Mouse (Mus musculus): ENCODE results near the gene Fam69b.

Fam69b gene

DNA sequence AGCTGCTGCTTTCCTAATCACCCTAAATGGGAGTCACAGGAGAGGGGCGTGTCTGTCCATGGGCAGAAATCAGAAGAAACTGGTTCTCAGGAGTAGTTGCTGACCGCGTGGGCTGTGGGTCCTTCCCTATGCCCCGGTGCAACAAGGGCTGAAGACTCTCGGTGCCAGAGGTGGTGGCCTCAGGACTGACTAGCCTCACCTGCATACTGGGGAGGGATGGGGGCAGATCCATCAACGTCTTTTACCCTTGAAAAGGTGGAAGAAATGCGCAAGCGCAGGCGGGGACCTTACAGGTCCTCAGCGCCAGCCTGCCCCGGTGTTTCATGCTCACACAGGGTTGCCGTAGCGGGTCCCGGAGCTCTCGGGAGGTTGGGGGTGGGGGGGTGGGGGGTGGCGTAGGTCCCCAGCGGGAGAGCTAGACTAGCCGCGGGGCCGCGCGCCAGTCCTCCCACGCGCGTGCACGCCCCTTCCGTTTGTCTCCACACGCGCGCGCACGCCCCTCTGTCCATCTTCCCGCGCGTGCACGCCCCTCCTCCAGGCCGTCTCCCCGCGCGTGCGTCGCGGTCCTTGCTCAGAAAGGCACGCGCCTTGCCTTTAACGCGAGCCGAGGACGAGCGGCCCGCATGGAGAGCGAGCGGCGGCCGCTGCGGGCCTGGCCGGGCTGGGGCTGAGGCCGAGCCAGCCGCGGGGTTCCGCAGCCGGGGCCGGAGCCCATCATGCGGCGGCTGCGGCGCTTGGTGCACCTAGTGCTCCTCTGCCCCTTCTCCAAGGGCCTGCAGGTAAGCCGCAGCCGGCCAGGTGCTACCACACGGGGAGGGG lies at the start of gene Fam69b:
Gene Fam69b, plus strand, starts transcription at position 537 of the 819 bp plus-strand sequence.
- peak; percentile 89 to 91 for DNase-seq

DNA sequence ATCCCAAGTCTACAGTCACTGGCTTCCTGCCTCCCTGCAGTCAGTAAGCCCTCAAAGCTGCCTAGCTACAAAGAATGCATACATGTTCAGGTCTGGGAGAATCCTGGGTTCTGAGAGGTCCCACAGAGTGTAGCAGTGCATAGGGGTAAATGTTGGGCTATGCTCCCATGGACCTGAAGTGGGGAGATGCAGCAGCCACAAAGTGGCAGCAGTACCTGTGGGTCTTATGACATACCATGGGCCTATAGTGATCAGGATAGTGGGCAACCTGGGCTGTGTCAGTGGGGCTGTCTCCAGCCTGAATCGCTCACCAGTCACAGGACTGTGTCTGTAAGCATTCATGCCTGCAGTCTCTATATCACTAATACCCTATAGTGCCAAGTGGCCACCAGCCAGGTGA lies 48.5 kb upstream of the Fam69b start, which contains the start of gene Egfl7:
Gene Egfl7, plus strand, starts transcription at position 301 of the 400 bp plus-strand sequence.
- DNase-seq, result no peak

DNA sequence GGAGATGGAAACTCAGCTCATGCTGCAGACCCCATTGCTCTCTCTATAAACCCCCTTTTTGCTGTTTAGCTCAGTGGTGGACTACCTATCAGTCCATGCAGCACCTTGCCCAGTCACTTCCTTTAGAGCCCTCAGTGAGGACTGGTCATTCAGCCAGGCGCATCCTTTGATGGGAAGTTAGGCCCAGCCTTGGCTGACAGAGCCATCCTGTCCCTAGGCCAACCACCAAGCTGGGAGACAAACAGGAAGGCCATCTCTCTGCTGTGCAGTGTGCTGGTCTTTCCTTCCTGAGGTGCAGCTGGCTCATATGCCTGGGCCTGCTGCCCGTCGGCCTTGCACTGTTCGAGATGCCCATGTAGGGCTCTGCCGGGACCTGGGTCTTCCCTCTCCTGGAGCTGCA lies 47.5 kb upstream of the Fam69b start:
- DNase-seq, result no peak

DNA sequence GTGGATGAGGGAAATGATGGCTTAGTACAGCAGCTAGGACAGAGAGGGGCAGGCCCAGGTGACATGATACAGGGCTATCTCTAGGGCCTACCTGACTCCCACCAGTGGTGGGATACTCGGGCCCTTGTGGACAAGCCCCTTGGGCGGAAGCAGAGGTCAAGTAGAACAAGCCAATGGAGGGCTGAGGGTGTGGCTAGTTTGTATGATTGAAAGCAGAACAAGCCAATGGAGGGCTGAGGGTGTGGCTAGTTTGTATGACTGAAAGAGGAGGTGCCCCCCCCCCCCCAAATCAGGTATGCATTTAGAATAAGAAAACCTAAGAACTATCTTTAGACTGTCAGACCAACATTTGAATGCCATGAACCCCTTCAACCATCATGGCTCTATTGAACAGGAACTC lies 46.1 kb upstream of the Fam69b start:
- no peak for DNase-seq

DNA sequence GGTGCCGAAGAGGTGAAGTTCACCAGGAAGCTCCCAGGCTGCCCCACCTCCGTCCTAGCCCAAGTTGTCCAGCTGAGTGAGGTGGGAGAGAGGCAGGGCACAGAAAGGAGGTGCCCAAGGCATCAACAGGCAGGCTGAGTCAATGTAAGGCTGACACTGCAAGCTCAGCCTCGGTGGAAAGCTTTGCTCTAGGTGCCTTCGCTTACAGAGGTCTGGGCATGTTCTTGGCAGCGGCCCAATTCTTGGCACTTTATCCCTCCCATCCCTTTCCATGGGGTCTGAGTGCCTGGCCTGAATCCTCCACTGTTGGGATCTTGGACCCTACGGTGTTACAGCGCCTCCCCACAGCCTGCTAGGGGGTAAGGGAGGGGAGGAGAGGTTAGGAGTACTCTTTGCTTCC lies 45.5 kb upstream of the Fam69b start:
- DNase-seq, result peak in 1 of 2 experiments; percentile 45

DNA sequence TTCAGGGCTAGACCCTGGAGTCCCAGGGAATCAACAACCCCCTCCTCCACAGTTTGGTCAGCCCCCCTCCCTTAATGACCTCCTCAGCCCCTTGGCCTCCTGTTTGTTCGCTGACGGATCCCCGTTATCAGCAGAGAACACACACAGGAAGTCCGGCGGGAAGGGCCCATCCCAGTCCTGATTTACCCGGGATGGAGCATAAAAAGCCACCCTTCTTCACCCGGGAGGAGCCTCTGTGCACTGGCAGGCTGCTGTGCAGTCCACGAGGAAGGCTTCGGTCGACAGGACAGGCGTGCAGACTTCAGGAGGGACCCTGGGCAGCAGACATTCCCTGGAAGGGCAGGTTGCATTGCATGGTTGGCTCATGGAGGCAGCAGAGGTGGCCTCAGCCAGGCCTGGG lies 44.6 kb upstream of the Fam69b start:
- DNase-seq, result no peak

DNA sequence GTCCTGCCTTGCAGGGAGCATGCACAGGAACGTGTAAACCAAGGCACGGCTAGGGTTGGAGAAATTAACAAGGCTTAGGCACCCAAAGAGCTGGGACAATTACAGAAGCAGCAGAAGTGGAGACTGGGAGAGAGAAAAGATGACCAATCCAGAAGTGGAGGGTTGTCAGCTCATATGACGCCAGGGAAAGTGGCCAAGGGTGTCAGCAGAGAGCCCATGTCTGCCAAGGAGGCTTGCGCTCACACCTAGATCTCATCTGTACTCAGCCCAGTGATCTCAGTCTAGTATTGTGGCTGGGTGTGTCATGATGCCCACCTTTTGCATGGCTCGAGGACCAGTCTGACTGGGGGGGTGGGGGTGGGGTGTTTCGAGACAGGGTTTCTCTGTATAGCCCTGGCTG lies 42.5 kb upstream of the Fam69b start:
- peak; percentile 46 to 54 for DNase-seq

DNA sequence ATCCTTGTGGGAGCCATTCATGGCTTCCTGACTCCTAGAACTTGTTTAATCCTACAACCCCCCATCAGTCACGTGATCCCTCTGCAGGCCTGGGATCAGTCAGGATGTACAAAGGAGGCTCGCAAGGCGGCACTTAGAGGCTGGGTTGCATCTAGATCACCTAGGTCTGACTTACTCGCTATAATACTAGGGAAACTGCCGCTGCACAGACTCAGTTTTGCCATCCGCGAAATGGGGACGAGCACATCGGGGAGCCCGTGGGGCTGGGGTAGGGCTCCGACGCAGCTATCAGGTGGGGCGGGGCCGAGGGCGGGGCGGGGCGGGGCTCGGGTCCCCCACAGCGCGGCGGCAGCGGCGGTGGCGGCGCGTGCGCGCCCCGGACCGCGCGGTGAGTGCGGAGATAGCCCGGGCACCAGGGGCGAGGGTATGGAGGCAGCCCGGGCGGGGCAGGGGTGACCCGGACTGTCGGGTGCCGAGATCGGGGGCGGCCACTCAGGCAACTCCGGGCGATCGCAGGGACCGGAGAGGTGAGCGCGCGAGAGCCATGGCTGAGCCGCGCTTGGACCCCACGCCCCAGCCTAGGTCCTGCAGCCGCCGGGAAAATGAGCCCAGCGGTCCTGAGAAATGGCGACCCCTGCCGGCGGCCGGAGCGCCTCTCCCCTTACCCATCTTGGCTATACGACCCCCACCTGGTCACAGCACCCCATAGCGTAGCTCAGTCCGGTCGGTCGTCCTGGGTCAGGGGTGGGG lies 41.8 kb upstream of the Fam69b start, which contains the start of gene Gm20532:
Gene Gm20532, plus strand, starts transcription at position 346 of the 750 bp plus-strand sequence.
- DNase-seq, result peak; percentile 85 to 88

DNA sequence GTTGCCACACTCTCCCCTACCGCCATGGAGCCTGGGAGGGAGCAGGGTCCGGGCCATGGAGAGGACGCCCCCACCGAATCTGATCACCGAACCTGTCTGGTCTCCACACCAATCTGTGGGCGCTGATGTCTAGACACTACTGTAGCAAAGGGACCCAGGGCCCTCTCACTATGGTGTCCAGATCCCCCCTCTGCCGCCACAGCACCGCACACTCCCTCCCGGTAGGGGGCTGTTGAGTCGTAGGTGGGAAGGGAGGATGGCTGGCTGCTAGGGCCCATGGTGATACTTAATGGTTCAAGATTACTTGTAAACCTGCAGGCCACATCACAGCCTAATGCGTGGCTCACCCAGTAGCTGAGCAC lies 41.2 kb upstream of the Fam69b start:
- DNase-seq, result peak in 1 of 2 experiments; percentile 34

DNA sequence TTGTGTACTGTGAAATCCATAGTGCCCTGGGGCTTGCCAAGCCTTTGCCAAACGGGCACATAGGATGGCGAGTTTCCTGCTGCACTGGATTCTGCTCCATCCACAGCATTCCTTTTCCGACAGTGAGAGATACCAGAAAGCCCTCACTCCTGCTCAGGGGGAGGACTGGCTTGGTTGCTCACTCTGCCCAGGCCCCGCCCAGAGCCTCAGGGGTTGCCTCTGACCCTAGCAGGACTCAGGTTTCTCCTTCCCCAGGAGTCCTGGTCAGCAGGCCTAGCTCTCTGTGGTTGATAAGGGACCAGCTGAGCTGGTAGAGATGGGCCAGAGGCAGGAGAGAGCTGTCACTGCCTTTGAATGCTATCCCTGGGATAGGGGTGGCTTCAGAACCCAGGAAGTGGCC lies 39.7 kb upstream of the Fam69b start:
- no peak for DNase-seq

DNA sequence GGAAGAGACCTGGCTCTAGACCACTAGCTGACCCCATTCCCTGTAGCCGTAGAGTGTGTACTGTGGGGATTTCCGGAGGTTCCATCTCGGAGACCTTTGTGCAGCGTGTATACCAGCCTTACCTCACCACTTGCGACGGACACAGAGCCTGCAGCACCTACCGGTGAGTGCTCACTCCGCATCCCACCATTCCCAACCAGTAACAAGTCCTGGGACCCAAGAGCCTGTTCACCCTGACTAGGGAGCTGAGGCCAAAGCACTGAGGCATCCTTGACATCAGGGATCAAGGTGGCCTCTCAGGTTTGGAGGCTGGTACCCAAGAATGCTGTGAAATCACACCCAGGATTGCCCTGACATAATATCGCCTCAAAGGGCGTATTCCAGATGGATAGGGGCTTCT lies 39.0 kb upstream of the Fam69b start:
- DNase-seq, result no peak

DNA sequence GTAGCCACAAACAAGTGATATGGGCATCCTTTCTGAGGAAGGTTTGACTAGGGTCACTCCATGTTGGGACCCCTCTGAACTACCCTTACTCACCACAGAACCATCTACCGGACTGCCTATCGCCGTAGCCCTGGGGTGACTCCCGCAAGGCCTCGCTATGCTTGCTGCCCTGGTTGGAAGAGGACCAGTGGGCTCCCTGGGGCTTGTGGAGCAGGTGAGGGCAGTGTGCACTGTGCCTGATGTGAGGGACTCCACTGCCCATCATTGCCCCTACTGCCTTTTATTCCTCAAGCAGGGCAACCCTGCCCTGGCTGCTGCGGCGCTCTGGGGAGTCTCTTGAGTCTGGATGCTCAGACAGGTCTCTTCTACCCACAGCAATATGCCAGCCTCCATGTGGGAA lies 38.0 kb upstream of the Fam69b start:
- DNase-seq, result no peak

DNA sequence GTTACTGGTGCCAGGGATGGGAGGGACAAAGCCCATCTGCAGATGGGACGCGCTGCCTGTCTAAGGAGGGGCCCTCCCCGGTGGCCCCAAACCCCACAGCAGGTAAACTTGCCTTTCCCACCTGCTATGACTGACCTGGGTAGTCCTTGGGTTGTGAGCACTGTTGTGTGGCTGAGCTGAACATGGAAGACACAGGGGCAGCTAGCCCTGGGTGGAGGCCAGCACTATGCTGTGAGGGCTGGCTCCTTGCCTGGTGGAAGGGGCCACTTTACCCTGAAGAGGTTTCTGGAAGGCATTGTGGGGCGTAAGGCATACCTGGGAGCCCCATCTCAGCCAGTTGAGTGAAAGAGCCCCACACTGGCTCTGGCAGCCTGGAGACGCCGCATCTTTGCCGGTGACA lies 37.3 kb upstream of the Fam69b start:
- DNase-seq, result peak; percentile 78 to 81

DNA sequence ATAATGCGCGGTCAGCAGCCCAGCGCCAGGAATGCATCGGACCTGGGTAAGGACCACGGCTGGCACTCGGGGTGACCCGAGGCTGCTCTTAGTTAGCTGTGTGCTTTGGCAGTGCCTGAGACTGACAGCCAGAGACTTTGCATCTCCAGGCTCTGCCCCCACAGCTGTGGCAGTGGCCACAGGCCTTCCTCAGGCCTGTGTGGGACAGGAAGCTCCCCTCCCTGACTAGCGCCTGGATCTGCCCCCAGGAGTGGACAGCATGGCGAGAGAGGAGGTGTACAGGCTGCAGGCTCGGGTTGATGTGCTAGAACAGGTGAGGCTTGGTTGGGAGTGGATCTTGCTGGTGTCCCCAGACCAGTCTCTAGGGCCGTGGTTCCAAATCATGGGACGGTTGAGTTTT lies 36.8 kb upstream of the Fam69b start:
- no peak for DNase-seq

DNA sequence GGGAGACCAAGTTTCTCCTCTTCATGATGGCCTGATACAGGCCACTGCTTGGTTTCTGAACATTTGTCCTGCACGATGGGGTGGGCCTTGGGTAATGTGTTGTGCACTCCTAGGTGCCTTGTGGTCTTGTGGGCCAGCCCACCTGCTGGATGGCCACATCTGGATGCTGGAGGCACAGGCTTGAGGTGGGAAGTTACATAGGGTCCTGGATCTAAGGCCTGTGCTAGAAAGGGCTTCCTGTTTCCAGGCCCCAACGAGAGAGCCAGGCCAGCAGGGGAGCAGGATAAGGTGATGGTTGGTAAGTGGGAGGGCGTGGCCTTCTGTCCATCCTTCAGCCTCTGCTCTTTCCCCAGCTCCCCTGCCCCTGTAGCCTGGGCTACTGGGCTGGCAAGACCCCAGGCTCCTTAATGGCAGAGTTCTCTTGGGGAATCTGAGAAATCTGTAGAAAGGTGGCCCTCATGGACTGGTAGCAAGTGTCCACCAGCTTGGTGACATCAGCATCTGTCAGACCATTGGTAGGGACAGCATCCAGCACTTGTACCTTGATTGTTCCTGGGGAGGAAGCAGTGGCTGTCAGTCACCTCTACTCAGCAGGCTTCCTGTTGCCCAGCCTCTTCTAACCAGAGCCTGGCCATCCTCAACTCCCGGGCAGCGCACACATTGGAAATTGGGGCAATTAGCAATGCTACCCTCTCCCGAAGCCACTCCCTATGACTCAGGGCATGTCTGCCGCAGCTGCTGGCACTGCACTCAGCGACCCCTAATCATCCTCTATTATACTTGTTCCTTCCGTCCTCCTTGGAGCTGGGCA lies 34.8 kb upstream of the Fam69b start:
- no peak for DNase-seq

DNA sequence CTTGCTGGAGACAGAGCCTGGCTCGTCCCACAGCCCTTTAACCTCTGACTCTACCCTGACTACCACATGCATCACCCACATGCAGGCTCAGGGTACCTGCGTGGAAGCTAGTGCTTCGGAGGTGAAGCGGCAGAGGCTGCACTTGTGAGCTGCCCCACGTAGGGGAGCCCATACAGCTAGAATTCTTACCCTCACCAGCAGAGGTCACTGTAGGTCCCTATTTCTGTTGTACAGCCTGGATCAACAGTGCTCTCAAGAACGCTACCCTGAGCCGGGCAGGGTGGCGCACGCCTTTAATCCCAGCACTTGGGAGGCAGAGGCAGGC lies 34.3 kb upstream of the Fam69b start:
- DNase-seq, result peak in 1 of 2 experiments; percentile 56

DNA sequence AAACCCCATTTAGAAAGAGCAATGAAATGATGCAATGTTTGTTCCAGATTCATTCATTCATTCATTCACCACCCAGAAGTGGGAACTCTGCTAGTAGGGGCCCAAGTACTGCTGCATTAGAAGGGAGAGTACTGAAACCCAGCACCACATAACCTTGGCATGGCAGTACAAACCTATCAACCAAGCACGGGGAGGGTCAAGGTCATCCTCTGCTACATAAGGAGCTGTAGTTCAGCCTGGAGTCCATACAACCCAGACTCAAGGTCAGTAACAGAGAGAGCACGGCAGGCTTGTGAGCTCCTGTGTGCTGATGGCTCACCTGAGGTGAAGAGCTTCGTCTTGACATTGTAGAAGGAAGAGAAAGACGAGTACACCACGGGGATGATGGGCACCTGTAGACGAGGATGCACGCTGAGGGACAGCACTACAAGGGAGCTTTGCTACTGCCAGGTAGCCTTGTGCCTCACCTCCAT lies 33.8 kb upstream of the Fam69b start:
- DNase-seq, result no peak

DNA sequence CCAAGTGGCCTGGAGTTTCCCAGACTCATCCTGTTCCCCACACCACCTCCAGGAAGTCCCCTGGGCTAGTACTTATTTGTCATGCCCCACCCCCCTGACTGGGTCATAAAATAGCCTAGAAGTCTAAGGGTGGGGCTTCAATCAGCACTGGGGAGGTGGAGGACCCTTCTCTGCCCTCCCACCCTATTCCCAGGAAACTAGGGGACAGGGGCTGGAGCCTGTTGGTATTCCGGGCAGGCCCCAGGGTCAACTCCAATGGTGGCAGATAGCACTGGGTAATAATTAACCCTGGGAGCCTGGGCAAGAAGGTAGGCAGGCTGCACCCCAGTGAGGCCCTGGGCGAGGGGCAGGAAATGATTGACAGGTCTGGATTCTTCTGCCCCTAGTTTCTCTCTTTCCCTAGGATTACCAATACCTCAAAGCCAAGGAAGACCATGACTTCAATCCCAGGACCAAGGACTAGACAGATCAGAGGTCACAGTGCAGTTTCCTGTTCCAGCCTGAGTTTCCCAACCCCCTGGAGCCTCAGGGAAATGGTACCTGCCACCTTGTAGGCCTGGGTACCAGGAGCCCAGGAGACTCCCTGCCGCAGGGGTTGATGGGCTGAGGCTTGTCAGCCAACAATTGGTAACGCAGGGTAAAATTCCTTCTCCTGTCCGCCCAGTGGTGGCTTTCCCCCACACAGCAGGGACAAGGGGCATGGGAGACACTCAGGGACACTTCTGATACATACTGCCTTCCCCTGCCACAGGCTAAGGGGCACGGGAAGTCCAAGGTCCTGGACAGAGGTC lies 33.1 kb upstream of the Fam69b start:
- DNase-seq, result no peak

DNA sequence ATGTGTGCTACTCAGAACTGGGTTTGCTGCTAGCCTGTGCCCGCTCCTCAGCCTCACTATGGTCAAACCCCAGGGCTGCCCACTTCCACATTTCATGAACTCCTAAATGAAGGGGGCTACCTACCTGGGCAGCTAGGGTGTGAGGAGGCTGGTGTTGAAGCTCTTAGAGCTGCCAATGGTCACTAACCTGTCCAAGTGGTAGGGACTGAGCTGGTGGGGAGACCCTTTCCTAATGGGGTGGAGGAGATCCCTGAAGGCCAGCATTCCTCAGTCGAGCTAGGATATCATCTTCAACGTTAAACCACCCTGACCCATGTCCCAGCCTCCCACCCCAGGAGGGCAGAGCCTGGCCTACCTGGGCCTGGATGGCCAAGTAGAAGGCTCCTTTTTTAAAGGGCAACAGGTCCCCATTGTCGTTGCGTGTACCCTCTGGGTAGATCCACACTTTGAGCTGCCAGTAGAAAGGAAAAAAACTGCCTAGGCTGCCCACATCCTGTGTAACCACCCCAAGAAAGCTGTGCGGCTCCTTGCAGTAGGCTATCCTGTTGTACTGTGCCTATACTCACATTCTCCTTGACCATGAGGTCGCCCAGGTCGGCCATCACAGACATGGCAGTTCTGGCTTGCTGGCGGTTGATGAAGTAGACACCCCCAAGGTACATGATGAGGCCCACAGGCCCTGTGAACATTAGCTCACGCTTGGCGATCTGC lies 32.4 kb upstream of the Fam69b start:
- DNase-seq, result no peak

DNA sequence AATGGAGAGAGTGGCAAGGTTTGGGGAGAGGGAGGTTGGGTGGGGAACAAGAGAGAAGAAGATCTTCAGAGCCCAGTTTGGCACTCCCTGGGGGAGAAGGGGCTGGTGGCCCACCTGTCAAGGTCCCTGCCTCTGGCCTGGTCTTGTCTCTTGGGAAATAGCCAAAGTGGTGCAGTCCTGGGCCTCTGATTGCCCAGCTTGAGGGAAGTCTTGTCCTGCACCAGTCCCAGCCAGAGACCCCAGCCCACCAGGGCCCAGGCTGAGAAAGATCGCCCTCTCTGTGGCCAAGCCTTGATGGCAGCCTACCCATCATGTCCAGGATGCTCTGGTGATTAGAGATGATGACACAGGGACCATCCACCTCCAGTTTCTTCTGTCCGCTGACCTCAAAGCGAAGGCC lies 31.4 kb upstream of the Fam69b start:
- DNase-seq, result no peak

DNA sequence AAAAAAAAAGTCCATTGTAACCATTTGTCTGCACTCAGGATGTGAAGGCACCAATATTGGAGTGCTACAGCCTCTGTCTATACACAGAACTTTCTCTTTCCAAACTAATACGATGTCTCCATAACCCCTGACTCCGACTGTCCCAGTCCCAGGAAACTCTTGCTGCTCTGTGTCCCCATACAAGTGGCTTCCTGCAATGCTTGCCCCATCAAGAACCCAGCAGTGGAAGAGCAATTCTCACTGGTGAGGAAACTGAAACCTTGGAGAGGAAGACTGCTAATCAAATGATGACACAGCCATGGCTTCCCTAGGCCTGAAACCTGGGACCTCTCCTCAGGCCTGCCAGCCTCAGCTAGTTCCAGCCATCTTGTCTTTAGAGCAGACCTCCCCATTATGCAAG lies 30.4 kb upstream of the Fam69b start:
- no peak for DNase-seq

DNA sequence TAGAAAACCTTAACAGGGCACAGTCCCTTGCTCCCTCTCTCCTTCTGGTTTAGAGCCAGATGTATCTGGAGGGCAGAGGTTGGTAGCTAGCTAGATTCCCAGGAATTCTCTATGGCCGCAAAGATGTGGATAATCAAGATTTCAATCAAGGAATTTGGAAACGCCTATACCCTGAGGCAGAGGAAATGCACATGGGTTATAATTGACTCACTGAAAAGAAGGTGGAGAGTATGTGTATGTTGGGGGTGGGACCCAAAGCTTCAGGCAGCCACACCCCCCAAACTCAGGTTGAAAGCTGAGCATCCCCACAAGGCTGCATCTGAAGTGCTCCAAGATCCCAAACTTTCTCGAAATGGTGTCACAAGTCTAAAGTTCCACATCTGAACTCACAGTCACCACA lies 29.8 kb upstream of the Fam69b start:
- no peak for DNase-seq
